Mouse (Mus musculus): ENCODE results near the gene Epp13. TPM values are rescaled to one million over a fixed set of nuclear protein-coding genes. Genes with fewer than 3 reads are reported as not detected.

The Epp13 gene
- polyA plus RNA-seq, 1 experiment from 2014 or later = not detected

- ATAC-seq (no peak), DNase-seq (no peak)
- no peak overlapping the region for H3K9ac ChIP-seq (replicated peaks)
- TF ChIP-seq EP300 (IDR thresholded peaks at IDR 0.05; ENCODE audit: low read depth) (no peak), CTCF (IDR thresholded peaks at IDR 0.05; ENCODE audit: low read depth) (0 out of 2 replicates have a peak, but pooled peaks have one; percentile 18)
- H3K4me2 ChIP-seq (ENCODE audit: low read depth, low read length) = no peak overlapping the region
- H3K4me1 ChIP-seq (ENCODE audit: insufficient read depth) = no peaks in the 10 kb centered on the region
- no peaks in the 10 kb centered on the region for H3K27me3 ChIP-seq (ENCODE audit: insufficient read depth, low read length)
- no peaks in the 10 kb centered on the region for H3K36me3 ChIP-seq (replicated peaks; ENCODE audit: insufficient read depth, low read length)
- WGBS (ENCODE audit: insufficient replicate concordance) = 73% methylated on average over 3 of the region's 3 CpGs
- no peak overlapping the region for H3K27ac ChIP-seq (ENCODE audit: low read depth)
- no peaks in the 10 kb centered on the region for H3K9me3 ChIP-seq (ENCODE audit: low read length)
- H3K4me3 ChIP-seq (ENCODE audit: low read depth, low read length) = no peak overlapping the region
Observed at GRCm38 (mm10) chr7:6262120-6262519, 9.6 kb downstream of the Epp13 start.

DNA sequence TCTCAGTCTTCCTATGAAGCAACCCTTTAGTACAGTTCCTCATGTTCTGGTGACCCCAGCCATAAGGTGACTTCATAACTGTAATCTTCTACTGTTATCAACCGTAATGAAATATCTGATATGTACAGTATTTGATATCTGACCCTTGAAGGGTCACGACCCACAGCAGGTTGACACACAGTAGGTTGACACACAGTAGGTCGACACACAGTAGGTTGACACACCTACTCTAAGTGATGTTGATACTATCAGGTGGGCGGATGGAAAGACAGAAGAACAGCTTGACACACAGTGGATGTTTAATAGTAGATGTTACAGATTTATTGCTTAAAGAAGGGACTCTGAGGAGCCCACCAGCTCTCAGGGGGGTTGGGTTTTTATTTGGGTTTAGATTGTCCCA, 10.5 kb downstream of the Epp13 start:
- no peak for DNase-seq
- Histone ChIP-seq H3K36me3 (replicated peaks; ENCODE audit: insufficient read depth, low read length) (no peaks in the 10 kb centered on the region), H3K4me3 (ENCODE audit: low read depth, low read length) (no peak overlapping the region), H3K9me3 (ENCODE audit: low read length) (no peaks in the 10 kb centered on the region), H3K4me2 (ENCODE audit: low read depth, low read length) (no peak overlapping the region), H3K27me3 (ENCODE audit: insufficient read depth, low read length) (no peaks in the 10 kb centered on the region), H3K27ac (ENCODE audit: low read depth) (no peak overlapping the region), H3K9ac (replicated peaks) (no peak overlapping the region), H3K4me1 (ENCODE audit: insufficient read depth) (no peaks in the 10 kb centered on the region)
- no peak for ATAC-seq
- TF ChIP-seq CTCF (IDR thresholded peaks at IDR 0.05; ENCODE audit: low read depth) (no peak), EP300 (IDR thresholded peaks at IDR 0.05; ENCODE audit: low read depth) (no peak)
- 74% methylated on average over 4 of the region's 4 CpGs for WGBS (ENCODE audit: insufficient replicate concordance)

GRCm38 (mm10) chr7:6265695-6266094, 13.2 kb downstream of the Epp13 start:
- 56% methylated on average over 8 of the region's 8 CpGs for WGBS (ENCODE audit: insufficient replicate concordance)
- no peak for ATAC-seq
- Histone ChIP-seq H3K27ac (ENCODE audit: low read depth) (no peak overlapping the region), H3K4me2 (ENCODE audit: low read depth, low read length) (no peak overlapping the region), H3K36me3 (replicated peaks; ENCODE audit: insufficient read depth, low read length) (no peaks in the 10 kb centered on the region), H3K9me3 (ENCODE audit: low read length) (no peaks in the 10 kb centered on the region), H3K4me1 (ENCODE audit: insufficient read depth) (no peaks in the 10 kb centered on the region), H3K9ac (replicated peaks) (no peak overlapping the region), H3K4me3 (ENCODE audit: low read depth, low read length) (no peak overlapping the region), H3K27me3 (ENCODE audit: insufficient read depth, low read length) (no peaks in the 10 kb centered on the region)
- peak; percentile 67 for DNase-seq
- peak; percentile 83 for TF ChIP-seq CTCF (IDR thresholded peaks at IDR 0.05; ENCODE audit: low read depth)
- TF ChIP-seq EP300 (IDR thresholded peaks at IDR 0.05; ENCODE audit: low read depth) = no peak

DNA sequence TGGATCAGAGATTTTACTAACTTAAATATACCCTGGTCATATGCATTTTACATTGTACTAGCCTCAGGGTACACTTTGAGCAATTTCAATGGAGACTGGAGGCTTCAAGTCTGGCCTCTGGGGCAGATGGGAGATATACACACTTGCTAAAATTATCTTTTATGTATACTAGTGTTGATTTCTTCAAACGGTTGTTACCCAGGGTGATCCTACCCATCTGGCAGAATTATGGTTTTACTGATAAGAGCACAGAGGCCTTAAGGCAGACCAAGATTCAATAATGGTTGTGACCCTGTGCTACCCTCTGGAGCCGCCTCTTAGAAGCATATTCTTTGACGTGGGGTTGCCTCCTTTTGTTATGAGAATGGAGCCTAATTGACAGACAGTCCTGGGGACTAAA, 25.4 kb downstream of the Epp13 start:
- H3K27ac ChIP-seq (ENCODE audit: low read depth) = no peak overlapping the region
- no peaks in the 10 kb centered on the region for H3K4me1 ChIP-seq (ENCODE audit: insufficient read depth)
- WGBS (ENCODE audit: insufficient replicate concordance) = 35% methylated on average over 3 of the region's 3 CpGs

GRCm38 (mm10) chr7:6282749-6283148, 30.2 kb downstream of the Epp13 start:
- Histone ChIP-seq H3K4me2 (ENCODE audit: low read depth, low read length) (peak overlapping the region; percentile 83), H3K4me1 (ENCODE audit: insufficient read depth) (peaks cover 4% of the 10 kb centered on the region), H3K27me3 (ENCODE audit: insufficient read depth, low read length) (no peaks in the 10 kb centered on the region), H3K36me3 (replicated peaks; ENCODE audit: insufficient read depth, low read length) (no peaks in the 10 kb centered on the region), H3K4me3 (ENCODE audit: low read depth, low read length) (peak overlapping the region; percentile 74), H3K9me3 (ENCODE audit: low read length) (no peaks in the 10 kb centered on the region), H3K9ac (replicated peaks) (no peak overlapping the region; the same call in 1 of the 2 replicates), H3K27ac (ENCODE audit: low read depth) (peak overlapping the region; percentile 86; the same call in 1 of the 2 replicates)
- ATAC-seq = 0 out of 2 replicates have a peak, but pooled peaks have one; percentile 17
- DNase-seq = peak; percentile 81
- peak; percentile 85 for TF ChIP-seq CTCF (IDR thresholded peaks at IDR 0.05; ENCODE audit: low read depth)
- no peak for TF ChIP-seq EP300 (IDR thresholded peaks at IDR 0.05; ENCODE audit: low read depth)
- WGBS (ENCODE audit: insufficient replicate concordance) = 0% methylated on average over 1 of the region's 1 CpGs

More for the DNA sequence above, 25.4 kb downstream of the Epp13 start:
- no peak overlapping the region for H3K4me2 ChIP-seq (ENCODE audit: low read depth, low read length)
- H3K27me3 ChIP-seq (ENCODE audit: insufficient read depth, low read length) = no peaks in the 10 kb centered on the region
- ATAC-seq = peak; percentile 62
- no peaks in the 10 kb centered on the region for H3K9me3 ChIP-seq (ENCODE audit: low read length)
- H3K9ac ChIP-seq (replicated peaks) = no peak overlapping the region
- no peak overlapping the region for H3K4me3 ChIP-seq (ENCODE audit: low read depth, low read length)
- DNase-seq = no peak
- H3K36me3 ChIP-seq (replicated peaks; ENCODE audit: insufficient read depth, low read length) = no peaks in the 10 kb centered on the region
- TF ChIP-seq EP300 (IDR thresholded peaks at IDR 0.05; ENCODE audit: low read depth) (peak; percentile 75), CTCF (IDR thresholded peaks at IDR 0.05; ENCODE audit: low read depth) (no peak)

GRCm38 (mm10) chr7:6283451-6284075, 31.1 kb downstream of the Epp13 start:
- peaks cover 4% of the 10 kb centered on the region for H3K4me1 ChIP-seq (ENCODE audit: insufficient read depth)
- no peaks in the 10 kb centered on the region for H3K36me3 ChIP-seq (replicated peaks; ENCODE audit: insufficient read depth, low read length)
- peak; percentile 65 for ATAC-seq
- peak overlapping the region; percentile 71 for H3K9ac ChIP-seq (replicated peaks)
- peak overlapping the region; percentile 83 for H3K4me2 ChIP-seq (ENCODE audit: low read depth, low read length)
- WGBS (ENCODE audit: insufficient replicate concordance) = under 1% methylated on average over 23 of the region's 23 CpGs
- TF ChIP-seq EP300 (IDR thresholded peaks at IDR 0.05; ENCODE audit: low read depth) (no peak), CTCF (IDR thresholded peaks at IDR 0.05; ENCODE audit: low read depth) (peak; percentile 71)
- no peaks in the 10 kb centered on the region for H3K27me3 ChIP-seq (ENCODE audit: insufficient read depth, low read length)
- peak overlapping the region; percentile 86 for H3K27ac ChIP-seq (ENCODE audit: low read depth)
- no peaks in the 10 kb centered on the region for H3K9me3 ChIP-seq (ENCODE audit: low read length)
- DNase-seq = peak; percentile 85
- peak overlapping the region; percentile 74 for H3K4me3 ChIP-seq (ENCODE audit: low read depth, low read length)

Measured in liver, postnatal 0 days (tissue).